In the genomic region with DNA sequence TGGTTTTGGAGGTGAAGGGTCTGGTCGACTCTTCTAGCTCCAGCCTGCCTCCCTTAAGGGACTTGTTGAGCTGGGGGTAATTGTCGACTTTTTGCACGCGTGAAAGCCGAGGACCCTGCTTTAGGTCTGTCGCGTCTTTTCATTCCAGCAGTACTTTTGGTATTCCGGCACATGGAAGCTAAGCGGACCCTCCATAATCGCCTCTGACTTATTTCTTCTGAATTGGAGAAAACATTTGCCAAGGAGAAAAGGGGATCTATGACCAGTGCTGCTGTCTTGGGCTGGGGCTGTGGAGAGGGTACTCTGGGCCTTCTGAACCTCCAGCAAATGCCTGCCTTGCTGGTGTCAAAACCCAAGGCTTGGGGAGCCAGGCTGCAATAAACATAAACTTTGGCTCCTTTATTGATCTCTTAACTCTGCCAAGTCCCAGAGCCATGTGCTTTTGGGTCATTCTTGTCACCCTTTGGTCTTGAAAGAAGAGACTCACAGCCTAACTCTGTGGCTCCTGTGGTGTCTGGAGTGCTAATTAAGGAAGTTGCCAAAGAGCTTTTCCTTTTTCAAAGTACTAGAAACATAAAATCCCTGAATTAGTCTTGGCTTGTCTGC, we compare ENCODE assay signal across 8 mouse cellular contexts. TPM values are rescaled to one million over a fixed set of nuclear protein-coding genes. Genes with fewer than 3 reads are reported as not detected.
DNase-seq lines count a peak whose midpoint lies in the region; ATAC-seq and TF ChIP-seq lines count a peak whose summit lies in the region.

No protein-coding gene starts in this region.

- peaks cover 45% of the 10 kb centered on the region for H3K36me3 ChIP-seq in G1E (replicated peaks)
- H3K36me3 ChIP-seq in forebrain, embryonic 15.5 days, result peaks cover 3% of the 10 kb centered on the region; the same call in 1 of the 2 replicates
- peaks cover 9% of the 10 kb centered on the region; the same call in 1 of the 2 replicates for H3K36me3 ChIP-seq in limb, embryonic 13.5 days

- no peak for TF ChIP-seq POLR2A in olfactory bulb, adult 2 months (IDR thresholded peaks at IDR 0.05; ENCODE audit: insufficient read depth, low read depth, low read length)

- H3K27ac ChIP-seq in forebrain, embryonic 15.5 days (replicated peaks), result peak overlapping the region; percentile 97
- peak overlapping the region; percentile 66; the same call in 1 of the 2 replicates for H3K27ac ChIP-seq in limb, embryonic 13.5 days
- H3K27ac ChIP-seq in olfactory bulb, adult 2 months (ENCODE audit: insufficient read depth, low read depth, low read length), result peak overlapping the region; percentile 86

- peak overlapping the region; percentile 91 for H3K4me3 ChIP-seq in G1E (ENCODE audit: low read depth, low read length)
- peak overlapping the region; percentile 94 for H3K4me3 ChIP-seq in forebrain, embryonic 15.5 days
- H3K4me3 ChIP-seq in limb, embryonic 13.5 days, result peak overlapping the region; percentile 87
- peak overlapping the region; percentile 83 for H3K4me3 ChIP-seq in olfactory bulb, adult 2 months (ENCODE audit: insufficient read depth, low read depth, low read length)

- WGBS in forebrain, embryonic 15.5 days, result 1% methylated on average over 10 of the region's 10 CpGs
- WGBS in limb, embryonic 13.5 days, result 2% methylated on average over 10 of the region's 10 CpGs
- under 1% methylated on average over 10 of the region's 10 CpGs for WGBS in olfactory bulb, adult 2 months

- peak overlapping the region; percentile 69 for H3K4me2 ChIP-seq in forebrain, embryonic 15.5 days (replicated peaks)
- H3K4me2 ChIP-seq in limb, embryonic 13.5 days (replicated peaks), result peak overlapping the region; percentile 78

- H3K9me3 ChIP-seq in G1E (replicated peaks), result no peaks in the 10 kb centered on the region
- H3K9me3 ChIP-seq in forebrain, embryonic 15.5 days, result no peaks in the 10 kb centered on the region
- no peaks in the 10 kb centered on the region for H3K9me3 ChIP-seq in limb, embryonic 13.5 days

- H3K9ac ChIP-seq in forebrain, embryonic 15.5 days (replicated peaks), result peak overlapping the region; percentile 94
- peak overlapping the region; percentile 86 for H3K9ac ChIP-seq in limb, embryonic 13.5 days

- no peak for ATAC-seq in G1E (ENCODE audit: extremely low read depth, insufficient number of reproducible peaks, low FRiP score, poor library complexity, severe bottlenecking)
- ATAC-seq in forebrain, embryonic 15.5 days (replicated peaks), result no peak
- no peak for ATAC-seq in limb, embryonic 13.5 days (ENCODE audit: low FRiP score, low read depth)
- no peak for ATAC-seq in activated CD4-positive, CD25-positive, alpha-beta regulatory T cell, adult 4 months

- peak; percentile 12 to 48 for DNase-seq in heart, adult 18-20 months
- no peak for DNase-seq in heart, postnatal 4 days
- DNase-seq in G1E (ENCODE audit: low spot score), result no peak
- DNase-seq in gastrocnemius, postnatal 10 days, result no peak

- no peaks in the 10 kb centered on the region for H3K27me3 ChIP-seq in G1E (ENCODE audit: insufficient read depth, low read length)
- H3K27me3 ChIP-seq in forebrain, embryonic 15.5 days, result no peaks in the 10 kb centered on the region
- H3K27me3 ChIP-seq in limb, embryonic 13.5 days, result no peaks in the 10 kb centered on the region

- H3K4me1 ChIP-seq in G1E (ENCODE audit: insufficient read depth, low read depth, low read length), result peaks cover 20% of the 10 kb centered on the region
- H3K4me1 ChIP-seq in forebrain, embryonic 15.5 days, result peaks cover 23% of the 10 kb centered on the region
- peaks cover 16% of the 10 kb centered on the region for H3K4me1 ChIP-seq in limb, embryonic 13.5 days
- H3K4me1 ChIP-seq in olfactory bulb, adult 2 months (ENCODE audit: control insufficient read depth, insufficient read depth, low read length), result peaks cover 11% of the 10 kb centered on the region

- TF ChIP-seq CTCF in G1E (IDR thresholded peaks at IDR 0.05; ENCODE audit: low read depth, low read length), result no peak
- TF ChIP-seq CTCF in olfactory bulb, adult 2 months (IDR thresholded peaks at IDR 0.05; ENCODE audit: insufficient read depth, low read depth, low read length), result no peak

RNA-seq across cellular contexts. Expression of a gene that starts 0.7 kb away (rescaled TPM):
- not detected for total RNA-seq in heart, adult 18-20 months (2021)
- total RNA-seq in heart, postnatal 4 days (2021), result 1 to 10 TPM in 1 of 2 experiments, not detected in 1; 1.4 TPM
- total RNA-seq in G1E (2014; fragmentation: Nextera tagmentation) (not detected in 2 replicates), G1E (2017) (0.33 TPM in 1 of 2 replicates, not detected in the other)
- not detected in 2 replicates for polyA plus RNA-seq in G1E (2012)
- 1.6 and 4.7 TPM in 2 replicates for polyA plus RNA-seq in forebrain, embryonic 15.5 days (2015; fragmentation: Nextera tagmentation; extraction: Ambion mirVana)
- polyA plus RNA-seq in limb, embryonic 13.5 days (2015; fragmentation: Nextera tagmentation; extraction: Ambion mirVana), result 4.3 and 6.2 TPM in 2 replicates
- not detected in 2 replicates for polyA plus RNA-seq in olfactory bulb, adult 2 months (2012; ENCODE audit: insufficient read depth, insufficient read length, low replicate concordance, missing spikeins)
- polyA plus RNA-seq in activated CD4-positive, CD25-positive, alpha-beta regulatory T cell, adult 4 months (2017; shearing (Covaris generic)), result under 1 TPM in 1 of 2 experiments, not detected in 1; 0.86 TPM
- 1 to 10 TPM in 1 of 2 experiments, under 1 TPM in 1; 0.61 to 1.0 TPM for total RNA-seq in gastrocnemius, postnatal 10 days (2021)

RNA-seq across cellular contexts. Expression of a gene that starts 0.8 kb away (rescaled TPM):
- total RNA-seq in heart, adult 18-20 months (2021), result 10 to 100 TPM in 1 of 2 experiments, 1 to 10 TPM in 1; 9.6 to 10.7 TPM
- total RNA-seq in heart, postnatal 4 days (2021), result 10 to 100 TPM; 12.4 to 15.5 TPM
- total RNA-seq in G1E (2014; fragmentation: Nextera tagmentation) (23.3 and 23.6 TPM in 2 replicates), G1E (2017) (24.2 and 26.7 TPM in 2 replicates)
- polyA plus RNA-seq in G1E (2012), result 2.7 and 3.0 TPM in 2 replicates
- polyA plus RNA-seq in forebrain, embryonic 15.5 days (2015; fragmentation: Nextera tagmentation; extraction: Ambion mirVana), result 11.7 and 12.8 TPM in 2 replicates
- polyA plus RNA-seq in limb, embryonic 13.5 days (2015; fragmentation: Nextera tagmentation; extraction: Ambion mirVana), result 6.1 and 6.4 TPM in 2 replicates
- not detected in 2 replicates for polyA plus RNA-seq in olfactory bulb, adult 2 months (2012; ENCODE audit: insufficient read depth, insufficient read length, low replicate concordance, missing spikeins)
- 10 to 100 TPM; 10.1 to 13.0 TPM for polyA plus RNA-seq in activated CD4-positive, CD25-positive, alpha-beta regulatory T cell, adult 4 months (2017; shearing (Covaris generic))
- 1 to 10 TPM; 7.0 to 8.9 TPM for total RNA-seq in gastrocnemius, postnatal 10 days (2021)

RNA-seq across cellular contexts. Expression of a gene that starts 13.0 kb away (rescaled TPM):
- 10 to 100 TPM; 39.6 to 56.8 TPM for total RNA-seq in heart, adult 18-20 months (2021)
- total RNA-seq in heart, postnatal 4 days (2021), result 10 to 100 TPM; 44.3 to 55.1 TPM
- total RNA-seq in G1E (2014; fragmentation: Nextera tagmentation) (57.5 and 71.6 TPM in 2 replicates), G1E (2017) (25.6 and 25.7 TPM in 2 replicates)
- 26.0 and 28.7 TPM in 2 replicates for polyA plus RNA-seq in G1E (2012)
- 81.2 and 82.1 TPM in 2 replicates for polyA plus RNA-seq in forebrain, embryonic 15.5 days (2015; fragmentation: Nextera tagmentation; extraction: Ambion mirVana)
- 55.8 and 59.1 TPM in 2 replicates for polyA plus RNA-seq in limb, embryonic 13.5 days (2015; fragmentation: Nextera tagmentation; extraction: Ambion mirVana)
- polyA plus RNA-seq in olfactory bulb, adult 2 months (2012; ENCODE audit: insufficient read depth, insufficient read length, low replicate concordance, missing spikeins), result not detected in 2 replicates
- 100 to 1,000 TPM; 112 to 123 TPM for polyA plus RNA-seq in activated CD4-positive, CD25-positive, alpha-beta regulatory T cell, adult 4 months (2017; shearing (Covaris generic))
- total RNA-seq in gastrocnemius, postnatal 10 days (2021), result 10 to 100 TPM; 31.5 to 34.3 TPM

RNA-seq across cellular contexts. Expression of a gene that starts 23.3 kb away (rescaled TPM):
- 1 to 10 TPM; 2.1 to 3.0 TPM for total RNA-seq in heart, adult 18-20 months (2021)
- 1 to 10 TPM; 5.8 to 6.9 TPM for total RNA-seq in heart, postnatal 4 days (2021)
- 1.7 and 6.2 TPM in 2 replicates for total RNA-seq in G1E (2014; fragmentation: Nextera tagmentation)
- 2.2 and 2.5 TPM in 2 replicates for total RNA-seq in G1E (2017)
- polyA plus RNA-seq in G1E (2012), result 8.2 and 11.1 TPM in 2 replicates
- polyA plus RNA-seq in forebrain, embryonic 15.5 days (2015; fragmentation: Nextera tagmentation; extraction: Ambion mirVana), result 12.9 and 14.9 TPM in 2 replicates
- 6.9 and 8.1 TPM in 2 replicates for polyA plus RNA-seq in limb, embryonic 13.5 days (2015; fragmentation: Nextera tagmentation; extraction: Ambion mirVana)
- not detected in 2 replicates for polyA plus RNA-seq in olfactory bulb, adult 2 months (2012; ENCODE audit: insufficient read depth, insufficient read length, low replicate concordance, missing spikeins)
- polyA plus RNA-seq in activated CD4-positive, CD25-positive, alpha-beta regulatory T cell, adult 4 months (2017; shearing (Covaris generic)), result 1 to 10 TPM; 6.1 to 9.6 TPM
- total RNA-seq in gastrocnemius, postnatal 10 days (2021), result 1 to 10 TPM; 1.3 to 2.7 TPM

RNA-seq across cellular contexts. Expression of a gene that starts 23.4 kb away (rescaled TPM):
- 10 to 100 TPM; 10.9 to 11.6 TPM for total RNA-seq in heart, adult 18-20 months (2021)
- 10 to 100 TPM; 11.7 to 11.8 TPM for total RNA-seq in heart, postnatal 4 days (2021)
- total RNA-seq in G1E (2014; fragmentation: Nextera tagmentation) (12.0 and 24.2 TPM in 2 replicates), G1E (2017) (26.4 and 26.9 TPM in 2 replicates)
- polyA plus RNA-seq in G1E (2012), result 23.6 and 30.4 TPM in 2 replicates
- polyA plus RNA-seq in forebrain, embryonic 15.5 days (2015; fragmentation: Nextera tagmentation; extraction: Ambion mirVana), result 40.1 and 42.1 TPM in 2 replicates
- polyA plus RNA-seq in limb, embryonic 13.5 days (2015; fragmentation: Nextera tagmentation; extraction: Ambion mirVana), result 31.1 and 31.3 TPM in 2 replicates
- polyA plus RNA-seq in olfactory bulb, adult 2 months (2012; ENCODE audit: insufficient read depth, insufficient read length, low replicate concordance, missing spikeins), result not detected in 2 replicates
- 10 to 100 TPM; 35.1 to 43.5 TPM for polyA plus RNA-seq in activated CD4-positive, CD25-positive, alpha-beta regulatory T cell, adult 4 months (2017; shearing (Covaris generic))
- total RNA-seq in gastrocnemius, postnatal 10 days (2021), result 1 to 10 TPM; 6.8 to 7.7 TPM

Comparison
In these comparisons a context has a peak if more than half of its experiments do, and no peak if none do; other contexts are left out.
1. DNase-seq: peak in heart, adult 18-20 months (2 of 2); none in heart, postnatal 4 days (single experiment), G1E (single experiment) and gastrocnemius, postnatal 10 days (single experiment).
2. Peak in every context shown above with its lines, with median percentiles within 50 percentile points of each other: H3K4me3 ChIP-seq and H3K27ac ChIP-seq.